Mouse (Mus musculus): ENCODE measurements around the gene Lrrtm4.

GRCm38 (mm10) chr6:80331751-80332150 lies 313.1 kb downstream of the Lrrtm4 start:
- TF ChIP-seq CTCF (IDR thresholded peaks at IDR 0.05; ENCODE audit: extremely low read depth, insufficient read length, insufficient replicate concordance, low read depth, low read length) (no peak), POLR2A (IDR thresholded peaks at IDR 0.05; ENCODE audit: low read depth, low read length) (no peak)
